Mouse (Mus musculus) heart, adult 2 months (tissue): Measurements from ENCODE around the gene Fosb. TPM values are rescaled to one million over a fixed set of nuclear protein-coding genes. Genes with fewer than 3 reads are reported as not detected.
A peak's percentile ranks its signal among the peaks of the same experiment; 100 is the strongest.

Source experiments
- DNase-seq, 2 experiments: peaks; one replicate each; pipeline ENCODE4 v3.0.0; 2021
- H3K27ac ChIP-seq: fragments of 200-600 bp; 2 replicates; pipeline ENCODE4 v1.8.1; 2022
- H3K27me3 ChIP-seq: fragments of 200-500 bp; 2 replicates; pipeline ENCODE4 v1.6.1; 2012; ENCODE audit warnings: mild to moderate bottlenecking, low read length, inconsistent platforms, mixed read lengths; ENCODE audit not compliant: control insufficient read depth, insufficient read depth
- H3K36me3 ChIP-seq: fragments of 200-500 bp; 2 replicates; pipeline ENCODE4 v1.6.1; 2012; ENCODE audit warnings: low read length, inconsistent platforms; ENCODE audit not compliant: control insufficient read depth, insufficient read depth
- H3K4me1 ChIP-seq: fragments of 200-500 bp; 2 replicates; pipeline ENCODE4 v1.6.1; 2011; ENCODE audit warnings: low read length; ENCODE audit not compliant: control insufficient read depth, insufficient read depth
- H3K4me3 ChIP-seq: fragments of 200-600 bp; 2 replicates; pipeline ENCODE4 v1.8.1; 2022
- H3K79me2 ChIP-seq: fragments of 200-500 bp; replicated peaks from 2 replicates; pipeline ENCODE4 v1.6.1; 2012; ENCODE audit warnings: mild to moderate bottlenecking, inconsistent platforms, low read length, moderate library complexity, mixed read lengths; ENCODE audit not compliant: control insufficient read depth, insufficient read depth
- H3K9ac ChIP-seq: fragments of 200-500 bp; 2 replicates; pipeline ENCODE4 v1.6.1; 2012; ENCODE audit warnings: low read depth, mild to moderate bottlenecking, control low read depth, inconsistent platforms, low read length, mixed read lengths
- CTCF ChIP-seq: fragments of 200-600 bp; IDR thresholded peaks from 2 replicates; pipeline ENCODE4 v1.8.1; 2022; ENCODE audit warnings: antibody characterized with exemption, mild to moderate bottlenecking, moderate library complexity
- EP300 ChIP-seq: fragments of 200-500 bp; IDR thresholded peaks from 2 replicates; pipeline ENCODE4 v1.6.1; 2011; ENCODE audit warnings: low read depth, low read length, control low read depth; ENCODE audit not compliant: insufficient read depth
- POLR2A ChIP-seq: fragments of 200-500 bp; IDR thresholded peaks from 2 replicates; pipeline ENCODE4 v1.6.1; 2011; ENCODE audit warnings: mild to moderate bottlenecking, low read depth, low read length, control low read depth; ENCODE audit not compliant: insufficient read depth
- WGBS: fragments of 180-500 bp; shearing (Covaris S2); methylation state at CpG from one replicate; pipeline ENCODE4 v1.1.7; 2018; 5-methylcytosine and 5-hydroxymethylcytosine counted together
- intact Hi-C: fragments of 180-260 bp; cut with DNase I; formaldehyde crosslinking; loops from one replicate; pipeline ENCODE4 v1.15.1; 2025
- polyA plus RNA-seq: library from polyadenylated mRNA; depleted of rRNA; stranded (reverse); fragments of >200 nt; gene quantifications from 2 replicates; pipeline ENCODE4 v1.2.3, GENCODE M21; 2012
- total RNA-seq, 2 experiments: library from RNA; stranded (reverse); gene quantifications; 2 replicates each; pipeline ENCODE4 v1.2.3; 2021

Gene Fosb
- total and polyA plus RNA-seq, 3 experiments, result 0.89 to 1.1 (median 0.94) TPM

GRCm38 (mm10) chr7:19354991-19355390 is 45.1 kb upstream of the Fosb start:
- no peak for DNase-seq
- Histone ChIP-seq H3K79me2 (no peaks in the 10 kb centered on the region), H3K27me3 (no peaks in the 10 kb centered on the region), H3K9ac (no peak overlapping the region), H3K36me3 (no peaks in the 10 kb centered on the region), H3K4me1 (peaks cover 1% of the 10 kb centered on the region; the same call in 1 of the 2 replicates), H3K4me3 (no peak overlapping the region), H3K27ac (no peak overlapping the region)
- TF ChIP-seq EP300, result no peak
- TF ChIP-seq POLR2A, result no peak
- TF ChIP-seq CTCF, result no peak
- 88% methylated on average over 5 of the region's 5 CpGs for WGBS
- intact Hi-C loops, result no loop called here

DNA sequence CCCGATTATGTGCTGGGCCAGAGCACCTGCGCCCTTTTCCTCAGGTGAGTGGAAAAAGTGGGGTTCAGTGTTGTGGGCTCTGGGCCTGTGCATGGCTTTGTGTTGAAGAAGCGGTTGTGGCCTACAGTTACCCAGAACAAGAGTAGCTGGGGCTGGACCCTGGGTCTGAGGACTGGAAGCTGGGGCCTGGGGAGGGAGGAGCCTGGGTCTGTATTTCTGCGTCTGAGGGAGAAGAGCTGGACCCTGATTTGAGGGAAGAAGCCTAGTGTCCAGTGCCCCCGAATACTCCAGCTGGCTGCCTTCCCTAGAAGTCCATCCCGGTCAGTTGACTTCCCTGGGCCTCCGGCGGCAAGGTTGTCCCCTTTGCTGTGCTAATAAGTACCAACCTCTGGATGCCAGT is 40.4 kb upstream of the Fosb start:
- no peaks in the 10 kb centered on the region for H3K27me3 ChIP-seq
- no peaks in the 10 kb centered on the region for H3K79me2 ChIP-seq
- no peaks in the 10 kb centered on the region for H3K36me3 ChIP-seq
- H3K4me3 ChIP-seq, result no peak overlapping the region
- peaks cover 5% of the 10 kb centered on the region for H3K4me1 ChIP-seq
- no peak for DNase-seq
- H3K27ac ChIP-seq, result peak overlapping the region; percentile 72
- intact Hi-C loops, result no loop called here
- TF ChIP-seq POLR2A (no peak), CTCF (no peak), EP300 (no peak)
- 90% methylated on average over 8 of the region's 8 CpGs for WGBS
- H3K9ac ChIP-seq, result no peak overlapping the region

- Histone ChIP-seq H3K27me3 (no peaks in the 10 kb centered on the region), H3K4me3 (peak overlapping the region; percentile 41), H3K9ac (peak overlapping the region; percentile 47), H3K36me3 (no peaks in the 10 kb centered on the region), H3K27ac (peak overlapping the region; percentile 72), H3K79me2 (no peaks in the 10 kb centered on the region), H3K4me1 (peaks cover 7% of the 10 kb centered on the region)
- intact Hi-C loops, result no loop called here
- TF ChIP-seq POLR2A (peak; percentile 71), EP300 (peak; percentile 97), CTCF (no peak)
- 49% methylated on average over 13 of the region's 13 CpGs for WGBS
- DNase-seq, result peak; percentile 57 to 58
These were observed 39.5 kb upstream of the Fosb start for GRCm38 (mm10) chr7:19349188-19349915.

GRCm38 (mm10) chr7:19344938-19345471 is 35.2 kb upstream of the Fosb start:
- Histone ChIP-seq H3K27me3 (no peaks in the 10 kb centered on the region), H3K36me3 (no peaks in the 10 kb centered on the region), H3K79me2 (no peaks in the 10 kb centered on the region), H3K27ac (peak overlapping the region; percentile 92), H3K4me3 (peak overlapping the region; percentile 87), H3K4me1 (peaks cover 12% of the 10 kb centered on the region), H3K9ac (peak overlapping the region; percentile 78)
- intact Hi-C loops, result loop anchor here (2.0 to 5.0 kb wide), 2 partner anchors 16 to 118 kb away; partner anchors contain the start of gene Opa3
- peak; percentile 92 to 95 for DNase-seq
- peak; percentile 64 for TF ChIP-seq POLR2A
- TF ChIP-seq CTCF, result peak; percentile 4; the same call in 1 of the 2 replicates
- TF ChIP-seq EP300, result peak; percentile 36; the same call in 1 of the 2 replicates
- WGBS, result under 1% methylated on average over 31 of the region's 31 CpGs

DNA sequence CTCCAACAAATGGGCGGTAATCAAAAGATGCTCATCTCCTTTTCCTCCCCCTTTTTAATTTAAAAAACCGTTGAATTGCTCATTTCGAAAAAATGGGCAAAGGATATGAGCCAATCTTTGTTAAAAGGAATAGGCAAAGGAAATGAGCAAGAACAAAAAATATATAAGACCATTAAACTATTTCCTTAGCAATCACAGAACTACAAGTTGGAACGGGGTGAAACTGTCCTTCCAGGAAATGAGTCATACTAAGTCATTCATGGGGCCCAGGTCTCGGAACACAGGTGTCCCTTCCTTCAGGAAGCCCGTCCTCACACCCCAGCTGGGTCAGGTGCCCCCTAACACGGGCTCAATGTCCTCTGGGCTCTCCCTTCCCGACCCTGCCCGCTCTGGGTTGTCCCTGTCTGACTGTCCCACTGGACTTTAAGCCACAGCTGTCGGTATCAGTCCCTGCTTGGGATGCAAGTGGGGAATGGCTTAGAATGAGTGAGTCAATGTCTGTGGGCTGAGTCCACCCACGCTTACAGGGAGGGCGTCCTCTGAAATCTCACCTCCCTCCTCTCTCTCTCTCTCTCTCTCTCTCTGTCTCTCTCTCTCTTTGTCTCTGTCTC is 34.5 kb upstream of the Fosb start, which contains the start of gene Ercc1:
Ercc1 (plus strand) TSS at position 542 of the 611 bp plus-strand sequence.
- intact Hi-C loops, result loop anchor here (2.0 to 5.0 kb wide), 2 partner anchors 16 to 117 kb away; partner anchors contain the start of gene Opa3
- no peaks in the 10 kb centered on the region for H3K36me3 ChIP-seq
- H3K27ac ChIP-seq, result peak within 1 kb of the TSS; percentile 92
- peaks cover 12% of the 10 kb centered on the region for H3K4me1 ChIP-seq
- peak within 1 kb of the TSS; percentile 78 for H3K9ac ChIP-seq
- H3K4me3 ChIP-seq, result peak within 1 kb of the TSS; percentile 87
- peak in 1 of 2 experiments; percentile 53 for DNase-seq
- no peaks in the 10 kb centered on the region for H3K27me3 ChIP-seq
- 12% methylated on average over 12 of the region's 12 CpGs for WGBS
- H3K79me2 ChIP-seq, result no peaks in the 10 kb centered on the region
- TF ChIP-seq CTCF (no peak), EP300 (no peak), POLR2A (no peak)
